Mouse (Mus musculus) embryo, embryonic 11.5 days (tissue): ENCODE measurements around the gene Ttc1.

ENCODE experiments used
- DNase-seq: peaks from one replicate; pipeline ENCODE4 v3.0.0-alpha.2; 2012; ENCODE audit warnings: low read depth, low spot score

Ttc1 gene

GRCm38 (mm10) chr11:43703552-43703951 lies 44.3 kb downstream of the Ttc1 start:
- no peak for DNase-seq

GRCm38 (mm10) chr11:43700291-43700690 lies 47.5 kb downstream of the Ttc1 start:
- DNase-seq, result no peak

- DNase-seq, result no peak
Observed at GRCm38 (mm10) chr11:43698621-43699020, 49.2 kb downstream of the Ttc1 start.

- DNase-seq, result no peak
Observed at GRCm38 (mm10) chr11:43696623-43697022, 51.2 kb downstream of the Ttc1 start.

GRCm38 (mm10) chr11:43688850-43689249 lies 59.0 kb downstream of the Ttc1 start:
- no peak for DNase-seq

- DNase-seq, result peak; percentile 34
Observed at GRCm38 (mm10) chr11:43682415-43683217, 65.2 kb downstream of the Ttc1 start.

- peak; percentile 99 for DNase-seq
Observed at GRCm38 (mm10) chr11:43681472-43682414, 66.1 kb downstream of the Ttc1 start, which contains the start of gene Pwwp2a. Pwwp2a (plus strand) TSS chr11:43681998.
